Mouse (Mus musculus) MEL (cell line): ENCODE results near the gene Rnf44. TPM values are rescaled to one million over a fixed set of nuclear protein-coding genes. Genes with fewer than 3 reads are reported as not detected.

ENCODE experiments used
- DNase-seq: peaks from one replicate; pipeline ENCODE4 v3.0.0; 2011; ENCODE audit warnings: low read depth, low spot score
- H3K27ac ChIP-seq: 2 replicates; pipeline ENCODE4 v1.5.1; 2012; ENCODE audit warnings: low read depth, mild to moderate bottlenecking, control low read depth, low read length, moderate library complexity; ENCODE audit not compliant: control insufficient read depth
- H3K27me3 ChIP-seq, 2 experiments: fragments of 150-350 bp in 1 of 2; sonication (generic) in 1 of 2; 2 replicates each; pipeline ENCODE4 v1.6.1; 2012; ENCODE audit warnings: low read length in 2 of 2, mild to moderate bottlenecking in 2 of 2, improper control_type of control experiment in 1 of 2, moderate library complexity in 1 of 2; ENCODE audit not compliant: insufficient read depth in 2 of 2, control insufficient read depth in 1 of 2
- H3K36me3 ChIP-seq, 2 experiments: 2 replicates each; pipeline ENCODE4 v1.6.1; 2012 to 2014; ENCODE audit warnings: low read length in 2 of 2, improper control_type of control experiment in 1 of 2, inconsistent platforms in 1 of 2, mild to moderate bottlenecking in 1 of 2; ENCODE audit not compliant: insufficient read depth in 2 of 2, control insufficient read depth in 1 of 2
- H3K4me1 ChIP-seq, 2 experiments: fragments of 150-350 bp in 1 of 2; sonication (generic) in 1 of 2; 2 replicates each; pipeline ENCODE4 v1.6.1; 2012; ENCODE audit warnings: low read length in 2 of 2, improper control_type of control experiment in 1 of 2, mild to moderate bottlenecking in 1 of 2; ENCODE audit not compliant: insufficient read depth in 2 of 2, control insufficient read depth in 1 of 2
- H3K4me3 ChIP-seq, 2 experiments: fragments of 150-350 bp in 1 of 2; sonication (generic) in 1 of 2; 2 replicates each; pipeline ENCODE4 v1.5.1; 2012; ENCODE audit warnings: low read depth in 2 of 2, low read length in 2 of 2, mild to moderate bottlenecking in 2 of 2, moderate library complexity in 2 of 2, control low read depth in 1 of 2, improper control_type of control experiment in 1 of 2; ENCODE audit not compliant: control insufficient read depth in 1 of 2, insufficient read depth in 1 of 2
- H3K79me2 ChIP-seq: 2 replicates; pipeline ENCODE4 v1.6.1; 2012; ENCODE audit warnings: mild to moderate bottlenecking, low read length, moderate library complexity; ENCODE audit not compliant: control insufficient read depth, poor library complexity, insufficient read depth
- H3K9ac ChIP-seq: 2 replicates; pipeline ENCODE4 v1.6.1; 2012; ENCODE audit warnings: low read depth, mild to moderate bottlenecking, control low read depth, low read length, moderate library complexity; ENCODE audit not compliant: control insufficient read depth, poor library complexity, severe bottlenecking
- H3K9me3 ChIP-seq: fragments of 150-350 bp; sonication (generic); replicated peaks from 2 replicates; pipeline ENCODE4 v1.6.1; 2012; ENCODE audit warnings: mild to moderate bottlenecking, low read length, improper control_type of control experiment, moderate library complexity; ENCODE audit not compliant: insufficient read depth
- BHLHE40 ChIP-seq: IDR thresholded peaks from 2 replicates; pipeline ENCODE4 v1.6.1; 2012; ENCODE audit warnings: low read depth, mild to moderate bottlenecking, inconsistent platforms, low read length, improper control_type of control experiment, borderline replicate concordance
- CHD1 ChIP-seq: IDR thresholded peaks from 2 replicates; pipeline ENCODE4 v1.6.1; 2012; ENCODE audit warnings: low read depth, mild to moderate bottlenecking, inconsistent platforms, low read length, improper control_type of control experiment
- CHD2 ChIP-seq: IDR thresholded peaks from 2 replicates; pipeline ENCODE4 v1.6.1; 2011; ENCODE audit warnings: low read length, improper control_type of control experiment
- CTCF ChIP-seq, 3 experiments: IDR thresholded peaks in 2 of 3; conservative IDR thresholded peaks in 1 of 3; 2 replicates each; pipeline ENCODE4 v1.5.1; 2011 to 2012; ENCODE audit warnings: low read length in 3 of 3, low read depth in 2 of 3, mild to moderate bottlenecking in 2 of 3, improper control_type of control experiment in 1 of 3, inconsistent platforms in 1 of 3, mixed read lengths in 1 of 3, moderate library complexity in 1 of 3; ENCODE audit not compliant: control insufficient read depth in 1 of 3, insufficient read depth in 1 of 3, poor library complexity in 1 of 3, severe bottlenecking in 1 of 3
- ELF1 ChIP-seq: IDR thresholded peaks from 2 replicates; pipeline ENCODE4 v1.6.1; 2014; ENCODE audit warnings: low read depth, mild to moderate bottlenecking, inconsistent platforms, low read length, improper control_type of control experiment, moderate library complexity
- GABPA ChIP-seq: IDR thresholded peaks from 2 replicates; pipeline ENCODE4 v1.6.1; 2012; ENCODE audit warnings: low read depth, mild to moderate bottlenecking, inconsistent platforms, low read length, improper control_type of control experiment, moderate library complexity
- KAT2A ChIP-seq: conservative IDR thresholded peaks from 2 replicates; pipeline ENCODE4 v1.6.1; 2012; ENCODE audit warnings: low read depth, low read length, improper control_type of control experiment, inconsistent platforms
- MEF2A ChIP-seq: IDR thresholded peaks from 2 replicates; pipeline ENCODE4 v1.6.1; 2014; ENCODE audit warnings: low read depth, mild to moderate bottlenecking, inconsistent platforms, low read length, improper control_type of control experiment; ENCODE audit not compliant: poor library complexity, insufficient replicate concordance, severe bottlenecking; ENCODE audit errors: extremely low read depth
- MXI1 ChIP-seq: IDR thresholded peaks from 2 replicates; pipeline ENCODE4 v1.6.1; 2011; ENCODE audit warnings: mild to moderate bottlenecking, low read depth, low read length, improper control_type of control experiment
- NRF1 ChIP-seq: IDR thresholded peaks from 2 replicates; pipeline ENCODE4 v1.6.1; 2014; ENCODE audit warnings: low read depth, mild to moderate bottlenecking, inconsistent platforms, low read length, improper control_type of control experiment, moderate library complexity; ENCODE audit not compliant: poor library complexity, insufficient read depth, severe bottlenecking
- POLR2AphosphoS2 ChIP-seq: IDR thresholded peaks from 2 replicates; pipeline ENCODE4 v1.6.1; 2011; ENCODE audit warnings: low read length, improper control_type of control experiment
- POLR2AphosphoS5 ChIP-seq: IDR thresholded peaks from 2 replicates; pipeline ENCODE4 v1.6.1; 2012; ENCODE audit warnings: low read depth, borderline replicate concordance, mild to moderate bottlenecking, inconsistent platforms, low read length, moderate library complexity, mixed read lengths
- SMC3 ChIP-seq: IDR thresholded peaks from 2 replicates; pipeline ENCODE4 v1.6.1; 2011; ENCODE audit warnings: low read depth, low read length, improper control_type of control experiment
- TBP ChIP-seq: IDR thresholded peaks from 2 replicates; pipeline ENCODE4 v1.8.0; 2011; ENCODE audit warnings: low read depth, low read length, improper control_type of control experiment
- UBTF ChIP-seq: IDR thresholded peaks from 2 replicates; pipeline ENCODE4 v1.6.1; 2012; ENCODE audit warnings: low read depth, mild to moderate bottlenecking, inconsistent platforms, low read length, improper control_type of control experiment, moderate library complexity, borderline replicate concordance; ENCODE audit not compliant: insufficient read depth
- USF2 ChIP-seq, 2 experiments: IDR thresholded peaks; 2 replicates each; pipeline ENCODE4 v1.6.1; 2011 to 2012; ENCODE audit warnings: improper control_type of control experiment in 2 of 2, low read length in 2 of 2, borderline replicate concordance in 1 of 2, inconsistent platforms in 1 of 2, low read depth in 1 of 2, mild to moderate bottlenecking in 1 of 2; ENCODE audit not compliant: insufficient read depth in 1 of 2
- ZC3H11A ChIP-seq: IDR thresholded peaks from 2 replicates; pipeline ENCODE4 v1.6.1; 2012; ENCODE audit warnings: low read depth, mild to moderate bottlenecking, inconsistent platforms, low read length, improper control_type of control experiment
- ZKSCAN1 ChIP-seq: IDR thresholded peaks from 2 replicates; pipeline ENCODE4 v1.6.1; 2012; ENCODE audit warnings: low read depth, mild to moderate bottlenecking, inconsistent platforms, low read length, improper control_type of control experiment, moderate library complexity
- ZNF384 ChIP-seq: IDR thresholded peaks from 2 replicates; pipeline ENCODE4 v1.6.1; 2012; ENCODE audit warnings: low read depth, mild to moderate bottlenecking, inconsistent platforms, low read length, improper control_type of control experiment
- polyA plus RNA-seq, 2 experiments: library from polyadenylated mRNA; stranded (reverse) in 1 of 2; unstranded in 1 of 2; fragments of >175 nt in 1 of 2; fragments of >200 nt in 1 of 2; gene quantifications; 2 replicates each; pipeline versions ENCODE4 v1.2.1 to v1.2.4; 2012; ENCODE audit warnings: low replicate concordance in 2 of 2, low read depth in 1 of 2; ENCODE audit not compliant: insufficient read length in 2 of 2, insufficient read depth in 1 of 2, missing spikeins in 1 of 2
- total RNA-seq: library from RNA; depleted of rRNA; stranded (reverse); fragments of 300-350 nt; gene quantifications from 2 replicates; pipeline ENCODE4 v1.2.3, GENCODE M21; 2012

The Rnf44 gene
- total and polyA plus RNA-seq, 3 experiments, result 10.7 to 60.5 TPM; not detected in 1

DNA sequence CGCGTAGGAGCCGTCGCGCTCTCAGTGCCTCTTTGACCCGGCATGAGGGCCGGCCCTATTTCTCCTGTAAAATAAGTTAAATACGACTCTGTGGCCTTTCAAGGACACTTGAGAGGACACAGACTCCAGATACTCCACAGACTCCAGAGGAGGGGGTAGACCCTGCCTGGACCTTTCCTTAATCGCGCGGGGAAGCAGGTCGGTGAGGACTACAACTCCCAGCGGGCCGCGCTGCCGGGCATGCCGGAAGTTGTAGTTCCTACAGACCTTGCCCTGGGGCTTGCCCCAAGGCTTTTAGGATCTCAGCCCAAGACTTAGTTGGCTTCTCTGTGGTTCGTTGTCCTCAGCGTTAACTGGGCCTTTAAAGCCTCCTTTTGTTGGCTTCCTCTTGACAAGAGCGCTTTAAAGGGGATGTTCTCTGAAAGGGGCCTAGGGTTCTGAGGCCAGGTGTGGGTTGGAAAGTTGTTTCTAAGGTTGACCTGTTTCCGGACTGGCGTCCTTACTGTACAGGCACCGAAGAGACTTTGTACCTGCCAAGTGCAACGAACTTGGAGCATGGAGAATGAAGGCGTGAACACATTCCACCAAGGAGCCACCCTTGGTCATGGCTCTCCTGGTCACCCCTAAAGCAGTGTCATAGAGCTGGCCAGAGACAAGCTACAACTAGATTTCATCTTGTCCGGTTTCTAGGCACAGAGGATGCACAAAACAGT lies 797 bp upstream of the Rnf44 start (continued):
- TF ChIP-seq POLR2AphosphoS5 (no peak), KAT2A (peak; percentile 95), ZNF384 (no peak), ZKSCAN1 (no peak), TBP (no peak; the same call in 1 of the 2 replicates), NRF1 (0 out of 2 replicates have a peak, but pooled peaks have one; percentile 3), BHLHE40 (no peak), GABPA (no peak), UBTF (no peak), ZC3H11A (no peak), USF2 (IDR thresholded peaks at IDR 0.05; ENCODE audit: borderline replicate concordance in 1 of 2, insufficient read depth in 1 of 2, low read depth in 1 of 2, low read length in 2 of 2) (no peak), ELF1 (peak; percentile 73; the same call in 1 of the 2 replicates), MEF2A (no peak), CHD2 (no peak; the same call in 1 of the 2 replicates)

GRCm38 (mm10) chr13:54692711-54693557 lies 773 bp downstream of the Rnf44 start:
- peak overlapping the region; percentile 96 for H3K27ac ChIP-seq
- no peaks in the 10 kb centered on the region for H3K9me3 ChIP-seq
- peak overlapping the region; percentile 95 for H3K9ac ChIP-seq
- peaks cover 2 to 27% of the 10 kb centered on the region in 2 experiments for H3K4me1 ChIP-seq
- H3K36me3 ChIP-seq, result peaks cover 0 to 20% of the 10 kb centered on the region in 2 experiments; a peak in 2 of 4 replicates
- DNase-seq, result peak; percentile 58
- H3K79me2 ChIP-seq, result peaks cover 33% of the 10 kb centered on the region
- no peaks in the 10 kb centered on the region; a peak in 1 of 4 replicates for H3K27me3 ChIP-seq
- peak overlapping the region; percentile 92 to 99 for H3K4me3 ChIP-seq
- TF ChIP-seq MXI1 (0 out of 2 replicates have a peak, but pooled peaks have one; percentile 11), CHD1 (no peak), POLR2AphosphoS5 (no peak), CHD2 (no peak), ELF1 (0 out of 2 replicates have a peak, but pooled peaks have one; percentile 22), CTCF (IDR thresholded peaks at IDR 0.05 in 2 of 3, conservative IDR thresholded peaks at IDR 0.05 in 1 of 3; ENCODE audit: control insufficient read depth in 1 of 3, insufficient read depth in 1 of 3, low read depth in 2 of 3, low read length in 3 of 3, poor library complexity in 1 of 3, severe bottlenecking in 1 of 3) (no peak), POLR2AphosphoS2 (0 out of 2 replicates have a peak, but pooled peaks have one; percentile 7), SMC3 (no peak)
